Mouse (Mus musculus) liver, postnatal 0 days (tissue): ENCODE measurements around the gene Ndufb2. TPM values are rescaled to one million over a fixed set of nuclear protein-coding genes. Genes with fewer than 3 reads are reported as not detected.

Experiments used
- ATAC-seq: fragments of 200-750 bp; cut with Nextera tagmentation; 2 replicates; pipeline ENCODE4 v1.8.0; 2017; ENCODE audit warnings: mild to moderate bottlenecking, moderate library complexity
- DNase-seq: peaks from one replicate; pipeline ENCODE4 v3.0.0-alpha.2; 2016
- H3K27ac ChIP-seq: fragments of 300-500 bp; sonication (generic); 2 replicates; pipeline ENCODE4 v1.5.1; 2014; ENCODE audit warnings: antibody characterized with exemption, moderate library complexity, mild to moderate bottlenecking, low read depth
- H3K27me3 ChIP-seq: fragments of 300-500 bp; sonication (generic); 2 replicates; pipeline ENCODE4 v1.6.1; 2014; ENCODE audit warnings: low read length, control low read depth, mixed read lengths; ENCODE audit not compliant: insufficient read depth
- H3K36me3 ChIP-seq: fragments of 300-500 bp; sonication (generic); replicated peaks from 2 replicates; pipeline ENCODE4 v1.6.1; 2014; ENCODE audit warnings: mild to moderate bottlenecking, control low read depth, low read length, moderate library complexity, mixed read lengths; ENCODE audit not compliant: insufficient read depth
- H3K4me1 ChIP-seq: fragments of 300-500 bp; sonication (generic); 2 replicates; pipeline ENCODE4 v1.6.1; 2014; ENCODE audit warnings: antibody characterized with exemption, mild to moderate bottlenecking, control low read depth; ENCODE audit not compliant: insufficient read depth
- H3K4me2 ChIP-seq: fragments of 300-500 bp; sonication (generic); 2 replicates; pipeline ENCODE4 v1.6.1; 2014; ENCODE audit warnings: low read depth, mild to moderate bottlenecking, low read length, moderate library complexity, mixed read lengths
- H3K4me3 ChIP-seq: fragments of 300-500 bp; sonication (generic); 2 replicates; pipeline ENCODE4 v1.5.1; 2014; ENCODE audit warnings: low read depth, low read length
- H3K9ac ChIP-seq: fragments of 300-500 bp; sonication (generic); replicated peaks from 2 replicates; pipeline ENCODE4 v1.6.1; 2014; ENCODE audit warnings: mild to moderate bottlenecking, moderate library complexity
- H3K9me3 ChIP-seq: fragments of 300-500 bp; sonication (generic); 2 replicates; pipeline ENCODE4 v1.6.1; 2016; ENCODE audit warnings: mild to moderate bottlenecking, control low read depth, low read length, mixed read lengths
- CTCF ChIP-seq: sonication (generic); IDR thresholded peaks from 2 replicates; pipeline ENCODE4 v1.5.1; 2016; ENCODE audit warnings: antibody characterized with exemption, low read depth
- EP300 ChIP-seq: IDR thresholded peaks from 2 replicates; pipeline ENCODE4 v1.6.1; 2016; ENCODE audit warnings: antibody characterized with exemption, low read depth, mild to moderate bottlenecking
- WGBS: fragments of 180-500 bp; shearing (Covaris S2); extraction: QIAGEN DNeasy Blood & Tissue Kit; methylation state at CpG from one replicate; pipeline ENCODE4 v1.1.7; 2014; ENCODE audit not compliant: insufficient replicate concordance; 5-methylcytosine and 5-hydroxymethylcytosine counted together
- polyA plus RNA-seq: library from polyadenylated mRNA; unstranded; fragments of >200 nt; fragmentation: Nextera tagmentation; extraction: Ambion mirVana; gene quantifications from 2 replicates; pipeline ENCODE4 v1.2.1, GENCODE M21; 2015

Gene Ndufb2
- polyA plus RNA-seq, 1 experiment from 2014 or later, result 260 TPM

- Histone ChIP-seq H3K4me1 (peaks cover 18% of the 10 kb centered on the region), H3K4me2 (no peak overlapping the region), H3K9ac (no peak overlapping the region), H3K9me3 (no peaks in the 10 kb centered on the region), H3K4me3 (no peak overlapping the region), H3K27ac (no peak overlapping the region), H3K27me3 (no peaks in the 10 kb centered on the region), H3K36me3 (peaks cover 18% of the 10 kb centered on the region)
- ATAC-seq (no peak), DNase-seq (no peak)
- WGBS, result 94% methylated on average over 4 of the region's 4 CpGs
- no peak for TF ChIP-seq EP300
- TF ChIP-seq CTCF, result no peak
These were observed 893 bp upstream of the Ndufb2 start for GRCm38 (mm10) chr6:39591481-39591880.

DNA sequence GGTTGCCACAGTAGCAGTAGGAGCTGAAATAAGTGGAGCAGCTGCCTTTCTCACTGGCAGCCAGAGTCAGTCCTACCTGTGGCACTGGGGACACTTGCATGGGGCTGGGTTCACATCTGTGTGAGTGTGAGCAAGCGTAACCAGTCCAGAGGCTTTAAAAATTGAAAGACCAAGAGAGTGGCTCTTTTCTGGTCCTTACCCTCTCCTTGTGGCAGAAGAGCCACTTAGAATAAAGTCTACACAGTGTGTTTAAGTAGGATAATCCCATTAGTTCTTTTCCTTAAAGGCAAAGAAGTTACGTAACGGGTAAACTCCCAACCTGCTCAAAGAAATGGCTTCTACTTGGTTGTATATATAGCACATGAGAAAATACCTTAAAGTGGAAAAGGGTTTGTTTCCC, 8.5 kb downstream of the Ndufb2 start:
- no peak for TF ChIP-seq EP300
- no peak for TF ChIP-seq CTCF
- no peak overlapping the region for H3K4me2 ChIP-seq
- 0 out of 2 replicates have a peak, but pooled peaks cover 2% of the 10 kb centered on the region for H3K4me1 ChIP-seq
- H3K27ac ChIP-seq, result no peak overlapping the region
- no peaks in the 10 kb centered on the region for H3K9me3 ChIP-seq
- DNase-seq, result no peak
- no peak overlapping the region for H3K9ac ChIP-seq
- no peak for ATAC-seq
- WGBS, result 91% methylated on average over 3 of the region's 3 CpGs
- peaks cover 44% of the 10 kb centered on the region for H3K36me3 ChIP-seq
- H3K4me3 ChIP-seq, result no peak overlapping the region
- no peaks in the 10 kb centered on the region for H3K27me3 ChIP-seq

DNA sequence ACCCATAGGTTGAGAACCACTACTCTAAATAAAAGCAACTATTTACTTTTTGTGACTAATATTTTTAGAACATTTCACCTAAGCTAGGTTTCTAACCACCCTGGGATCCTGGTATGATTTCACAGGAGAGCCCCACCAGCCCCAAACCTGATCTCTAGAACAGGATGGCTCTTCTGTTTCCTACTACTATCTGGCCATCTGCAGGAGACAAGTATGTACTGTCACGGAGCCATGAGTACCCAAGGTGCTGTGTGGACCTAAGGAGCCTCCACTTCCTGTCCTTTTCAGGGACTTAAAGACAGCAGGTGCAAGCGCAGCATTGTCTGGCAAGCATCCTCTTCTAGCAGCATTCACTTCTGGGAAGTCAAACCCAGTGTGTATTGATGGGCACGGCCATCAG, 9.5 kb downstream of the Ndufb2 start:
- no peak overlapping the region for H3K27ac ChIP-seq
- no peak overlapping the region for H3K4me2 ChIP-seq
- no peak overlapping the region for H3K9ac ChIP-seq
- no peaks in the 10 kb centered on the region for H3K27me3 ChIP-seq
- H3K36me3 ChIP-seq, result peaks cover 41% of the 10 kb centered on the region
- 70% methylated on average over 3 of the region's 3 CpGs for WGBS
- no peak for TF ChIP-seq CTCF
- no peak for TF ChIP-seq EP300
- H3K9me3 ChIP-seq, result no peaks in the 10 kb centered on the region
- DNase-seq (no peak), ATAC-seq (no peak)
- no peak overlapping the region for H3K4me3 ChIP-seq
- peaks cover 2% of the 10 kb centered on the region; the same call in 1 of the 2 replicates for H3K4me1 ChIP-seq

GRCm38 (mm10) chr6:39604565-39604964, 12.2 kb downstream of the Ndufb2 start:
- DNase-seq (no peak), ATAC-seq (no peak)
- no peak overlapping the region for H3K4me3 ChIP-seq
- H3K27ac ChIP-seq, result no peak overlapping the region
- no peak overlapping the region for H3K9ac ChIP-seq
- no peaks in the 10 kb centered on the region for H3K27me3 ChIP-seq
- peaks cover 17% of the 10 kb centered on the region for H3K36me3 ChIP-seq
- H3K9me3 ChIP-seq, result no peaks in the 10 kb centered on the region
- TF ChIP-seq EP300 (no peak), CTCF (no peak)
- WGBS, result 73% methylated on average over 5 of the region's 5 CpGs
- H3K4me1 ChIP-seq, result peaks cover 2% of the 10 kb centered on the region; the same call in 1 of the 2 replicates
- H3K4me2 ChIP-seq, result no peak overlapping the region

GRCm38 (mm10) chr6:39606056-39606455, 13.7 kb downstream of the Ndufb2 start:
- Histone ChIP-seq H3K27me3 (no peaks in the 10 kb centered on the region), H3K9ac (no peak overlapping the region), H3K36me3 (peaks cover 9% of the 10 kb centered on the region; the same call in 1 of the 2 replicates), H3K9me3 (no peaks in the 10 kb centered on the region), H3K4me3 (no peak overlapping the region), H3K4me2 (no peak overlapping the region), H3K27ac (no peak overlapping the region), H3K4me1 (peaks cover 2% of the 10 kb centered on the region; the same call in 1 of the 2 replicates)
- DNase-seq (no peak), ATAC-seq (no peak)
- 69% methylated on average over 6 of the region's 6 CpGs for WGBS
- TF ChIP-seq EP300 (no peak), CTCF (no peak)

GRCm38 (mm10) chr6:39606862-39607261, 14.5 kb downstream of the Ndufb2 start:
- no peak for TF ChIP-seq CTCF
- TF ChIP-seq EP300, result no peak
- Histone ChIP-seq H3K9ac (no peak overlapping the region), H3K4me3 (no peak overlapping the region), H3K4me2 (no peak overlapping the region), H3K27ac (no peak overlapping the region), H3K27me3 (no peaks in the 10 kb centered on the region), H3K4me1 (peaks cover 2% of the 10 kb centered on the region; the same call in 1 of the 2 replicates), H3K36me3 (peaks cover 9% of the 10 kb centered on the region; the same call in 1 of the 2 replicates), H3K9me3 (no peaks in the 10 kb centered on the region)
- no peak for DNase-seq
- WGBS, result 41% methylated on average over 3 of the region's 3 CpGs
- ATAC-seq, result no peak
